Mouse (Mus musculus) cerebellum, postnatal 14 days (tissue): ENCODE data around the gene Gipc3.

Experiments
- DNase-seq, 2 experiments: peaks; one replicate each; pipeline ENCODE4 v3.0.0; 2021; ENCODE audit warnings: mixed read lengths in 2 of 2

The Gipc3 gene

GRCm38 (mm10) chr10:81319741-81320549, 23.1 kb downstream of the Gipc3 start:
- DNase-seq, result peak in 1 of 2 experiments; percentile 50

- DNase-seq, result peak; percentile 58 to 71
Measured at GRCm38 (mm10) chr10:81319330-81319699, 23.8 kb downstream of the Gipc3 start.

- peak in 1 of 2 experiments; percentile 74 for DNase-seq
Measured at GRCm38 (mm10) chr10:81318589-81319329, 24.3 kb downstream of the Gipc3 start.

GRCm38 (mm10) chr10:81317273-81317672, 25.8 kb downstream of the Gipc3 start:
- no peak for DNase-seq

- DNase-seq, result peak in 1 of 2 experiments; percentile 59
Measured at GRCm38 (mm10) chr10:81316338-81317060, 26.6 kb downstream of the Gipc3 start.

GRCm38 (mm10) chr10:81315587-81315986, 27.5 kb downstream of the Gipc3 start:
- DNase-seq, result no peak

- no peak for DNase-seq
Measured at GRCm38 (mm10) chr10:81314201-81314600, 28.9 kb downstream of the Gipc3 start.

- peak in 1 of 2 experiments; percentile 43 for DNase-seq
Measured at GRCm38 (mm10) chr10:81313581-81313980, 29.5 kb downstream of the Gipc3 start.

- DNase-seq, result no peak
Measured at GRCm38 (mm10) chr10:81309571-81309970, 33.5 kb downstream of the Gipc3 start.

- DNase-seq, result no peak
Measured at GRCm38 (mm10) chr10:81306837-81307682, 36.0 kb downstream of the Gipc3 start.

GRCm38 (mm10) chr10:81306173-81306668, 36.8 kb downstream of the Gipc3 start:
- peak in 1 of 2 experiments; percentile 43 for DNase-seq

GRCm38 (mm10) chr10:81305663-81306062, 37.4 kb downstream of the Gipc3 start:
- peak; percentile 59 to 70 for DNase-seq

- DNase-seq, result peak; percentile 79 to 85
Measured at GRCm38 (mm10) chr10:81304597-81305238, 38.3 kb downstream of the Gipc3 start.

GRCm38 (mm10) chr10:81303761-81304160, 39.3 kb downstream of the Gipc3 start:
- no peak for DNase-seq

GRCm38 (mm10) chr10:81303258-81303657, 39.8 kb downstream of the Gipc3 start:
- DNase-seq, result no peak

GRCm38 (mm10) chr10:81302781-81303218, 40.3 kb downstream of the Gipc3 start:
- no peak for DNase-seq

- DNase-seq, result no peak
Measured at GRCm38 (mm10) chr10:81302288-81302687, 40.8 kb downstream of the Gipc3 start.

GRCm38 (mm10) chr10:81301321-81301720, 41.7 kb downstream of the Gipc3 start:
- peak; percentile 59 to 76 for DNase-seq

GRCm38 (mm10) chr10:81300352-81300907, 42.6 kb downstream of the Gipc3 start:
- DNase-seq, result no peak

- no peak for DNase-seq
Measured at GRCm38 (mm10) chr10:81299585-81300351, 43.3 kb downstream of the Gipc3 start.
